7 mouse cellular contexts compared by ENCODE assay signal in genomic region chr10:115361840-115362622, GRCm38 (mm10). TPM values are rescaled to one million over a fixed set of nuclear protein-coding genes. Genes with fewer than 3 reads are reported as not detected.
DNase-seq lines count a peak whose midpoint lies in the region; ATAC-seq and TF ChIP-seq lines count a peak whose summit lies in the region.

Gene Tmem19 (minus strand): TSS chr10:115362501.

- H3K9me3 ChIP-seq in embryonic facial prominence, embryonic 12.5 days, result no peaks in the 10 kb centered on the region
- H3K9me3 ChIP-seq in limb, embryonic 12.5 days, result no peaks in the 10 kb centered on the region
- no peaks in the 10 kb centered on the region for H3K9me3 ChIP-seq in midbrain, embryonic 15.5 days

- peak within 1 kb of the TSS; percentile 95 for H3K27ac ChIP-seq in embryonic facial prominence, embryonic 12.5 days
- H3K27ac ChIP-seq in kidney, adult 2 months (ENCODE audit: insufficient read depth, low read depth, low read length), result peak within 1 kb of the TSS; percentile 96
- peak within 1 kb of the TSS; percentile 91 for H3K27ac ChIP-seq in limb, embryonic 12.5 days
- peak within 1 kb of the TSS; percentile 96 for H3K27ac ChIP-seq in midbrain, embryonic 15.5 days
- H3K27ac ChIP-seq in spleen, adult 2 months (ENCODE audit: insufficient read depth, low read length), result peak within 1 kb of the TSS; percentile 98

- peak; percentile 71 for TF ChIP-seq POLR2A in kidney, adult 2 months (IDR thresholded peaks at IDR 0.05; ENCODE audit: low read depth, low read length)
- TF ChIP-seq POLR2A in spleen, adult 2 months (IDR thresholded peaks at IDR 0.05; ENCODE audit: low read depth, low read length), result peak; percentile 91

- TF ChIP-seq CTCF in kidney, adult 2 months (conservative IDR thresholded peaks at IDR 0.05; ENCODE audit: insufficient read depth, insufficient read length, low read depth, low read length), result no peak
- no peak for TF ChIP-seq CTCF in spleen, adult 2 months (IDR thresholded peaks at IDR 0.05; ENCODE audit: extremely low read depth, insufficient read depth, insufficient read length, insufficient replicate concordance)

- no peaks in the 10 kb centered on the region for H3K27me3 ChIP-seq in embryonic facial prominence, embryonic 12.5 days
- no peaks in the 10 kb centered on the region for H3K27me3 ChIP-seq in kidney, adult 2 months (replicated peaks; ENCODE audit: control insufficient read depth, insufficient read depth, low read length)
- no peaks in the 10 kb centered on the region for H3K27me3 ChIP-seq in limb, embryonic 12.5 days
- H3K27me3 ChIP-seq in midbrain, embryonic 15.5 days (replicated peaks), result no peaks in the 10 kb centered on the region
- H3K27me3 ChIP-seq in spleen, adult 2 months (ENCODE audit: control insufficient read depth, insufficient read depth, low read length), result no peaks in the 10 kb centered on the region

- ATAC-seq in embryonic facial prominence, embryonic 12.5 days (ENCODE audit: insufficient number of reproducible peaks, insufficient read depth, low FRiP score, low TSS enrichment), result peak; percentile 99
- ATAC-seq in limb, embryonic 12.5 days (ENCODE audit: insufficient number of reproducible peaks, insufficient read depth, low FRiP score, low TSS enrichment, low read depth), result peak; percentile 100
- ATAC-seq in midbrain, embryonic 15.5 days (replicated peaks), result peak; percentile 99

- H3K36me3 ChIP-seq in embryonic facial prominence, embryonic 12.5 days, result 0 out of 2 replicates have a peak, but pooled peaks cover 2% of the 10 kb centered on the region
- no peaks in the 10 kb centered on the region for H3K36me3 ChIP-seq in kidney, adult 2 months (ENCODE audit: control insufficient read depth, insufficient read depth, low read length)
- H3K36me3 ChIP-seq in limb, embryonic 12.5 days, result peaks cover under 1% of the 10 kb centered on the region
- no peaks in the 10 kb centered on the region for H3K36me3 ChIP-seq in midbrain, embryonic 15.5 days (replicated peaks)
- H3K36me3 ChIP-seq in spleen, adult 2 months (ENCODE audit: control insufficient read depth, insufficient read depth, low read length), result peaks cover 3% of the 10 kb centered on the region

- peaks cover 13% of the 10 kb centered on the region for H3K4me1 ChIP-seq in embryonic facial prominence, embryonic 12.5 days
- H3K4me1 ChIP-seq in kidney, adult 2 months (ENCODE audit: control insufficient read depth, insufficient read depth, low read length), result peaks cover 5% of the 10 kb centered on the region; the same call in 1 of the 2 replicates
- H3K4me1 ChIP-seq in limb, embryonic 12.5 days (replicated peaks), result peaks cover 14% of the 10 kb centered on the region; the same call in 1 of the 2 replicates
- peaks cover 23% of the 10 kb centered on the region for H3K4me1 ChIP-seq in midbrain, embryonic 15.5 days
- peaks cover 6% of the 10 kb centered on the region; the same call in 1 of the 2 replicates for H3K4me1 ChIP-seq in spleen, adult 2 months (ENCODE audit: control insufficient read depth, insufficient read depth, insufficient read length)

- H3K4me3 ChIP-seq in embryonic facial prominence, embryonic 12.5 days, result peak within 1 kb of the TSS; percentile 57
- peak within 1 kb of the TSS; percentile 87 for H3K4me3 ChIP-seq in kidney, adult 2 months (ENCODE audit: insufficient read depth, low read depth, low read length)
- H3K4me3 ChIP-seq in limb, embryonic 12.5 days (replicated peaks), result peak within 1 kb of the TSS; percentile 54
- peak within 1 kb of the TSS; percentile 60 for H3K4me3 ChIP-seq in midbrain, embryonic 15.5 days
- peak within 1 kb of the TSS; percentile 87 for H3K4me3 ChIP-seq in spleen, adult 2 months (ENCODE audit: extremely low read depth, insufficient read depth, insufficient read length)

- peak; percentile 98 for DNase-seq in adrenal gland, postnatal 25 days
- peak; percentile 97 to 99 for DNase-seq in heart, adult 18-20 months
- peak; percentile 99 for DNase-seq in kidney, adult 2 months
- peak; percentile 91 to 92 for DNase-seq in spleen, adult 2 months (ENCODE audit: low read depth in 1 of 2, low spot score in 2 of 2)

- 1% methylated on average over 56 of the region's 58 CpGs for WGBS in embryonic facial prominence, embryonic 12.5 days
- under 1% methylated on average over 55 of the region's 58 CpGs for WGBS in kidney, adult 2 months
- WGBS in limb, embryonic 12.5 days, result under 1% methylated on average over 51 of the region's 58 CpGs
- WGBS in midbrain, embryonic 15.5 days, result under 1% methylated on average over 38 of the region's 58 CpGs
- WGBS in spleen, adult 2 months, result under 1% methylated on average over 51 of the region's 58 CpGs

- H3K4me2 ChIP-seq in embryonic facial prominence, embryonic 12.5 days (replicated peaks), result peak within 1 kb of the TSS; percentile 65
- peak within 1 kb of the TSS; percentile 68 for H3K4me2 ChIP-seq in limb, embryonic 12.5 days
- peak within 1 kb of the TSS; percentile 87 for H3K4me2 ChIP-seq in midbrain, embryonic 15.5 days

- H3K9ac ChIP-seq in embryonic facial prominence, embryonic 12.5 days, result peak within 1 kb of the TSS; percentile 51
- H3K9ac ChIP-seq in limb, embryonic 12.5 days (replicated peaks), result peak within 1 kb of the TSS; percentile 52
- peak within 1 kb of the TSS; percentile 56 for H3K9ac ChIP-seq in midbrain, embryonic 15.5 days

RNA-seq across cellular contexts. Expression of gene Tmem19, which starts in this region (rescaled TPM):
- total RNA-seq in adrenal gland, postnatal 25 days (2021), result 36.4 and 36.5 TPM in 2 replicates
- 28.4 and 29.1 TPM in 2 replicates for polyA plus RNA-seq in embryonic facial prominence, embryonic 12.5 days (2016; fragmentation: Nextera tagmentation; extraction: Ambion mirVana)
- total RNA-seq in heart, adult 18-20 months (2021), result 10 to 100 TPM; 11.2 to 16.9 TPM
- 68.5 and 84.0 TPM in 2 replicates for polyA plus RNA-seq in kidney, adult 2 months (2012; rRNA removed)
- 24.7 and 26.4 TPM in 2 replicates for polyA plus RNA-seq in limb, embryonic 12.5 days (2016; fragmentation: Nextera tagmentation; extraction: Ambion mirVana)
- 32.2 and 38.5 TPM in 2 replicates for polyA plus RNA-seq in midbrain, embryonic 15.5 days (2015; fragmentation: Nextera tagmentation; extraction: Ambion mirVana)
- 9.5 and 10.4 TPM in 2 replicates for polyA plus RNA-seq in spleen, adult 2 months (2012; rRNA removed)

Comparison
In these comparisons a context has a peak if more than half of its experiments do, and no peak if none do; other contexts are left out.
1. Peak in every context shown above with its lines: DNase-seq, ATAC-seq, H3K4me3 ChIP-seq and H3K27ac ChIP-seq.